Mouse (Mus musculus) brain, embryonic 18.5 days (tissue): ENCODE results near the gene Uhrf1bp1.
A peak's percentile ranks its signal among the peaks of the same experiment; 100 is the strongest.
"Not testable (repeated sequence)": the region's sequence is repeated elsewhere in the genome, so short reads cannot be mapped to it uniquely, and the experiment has no call there.

Experiments used
- DNase-seq: peaks from one replicate; pipeline ENCODE4 v3.0.0-alpha.2; 2012; ENCODE audit warnings: low read depth, low spot score

Gene Uhrf1bp1

GRCm38 (mm10) chr17:27856265-27856797 is at the start of gene Uhrf1bp1:
Gene Uhrf1bp1 (plus strand): TSS chr17:27856441.
- peak; percentile 60 for DNase-seq

GRCm38 (mm10) chr17:27807542-27808078 is 48.6 kb upstream of the Uhrf1bp1 start:
- DNase-seq: no peak

- no peak for DNase-seq
These were observed 45.5 kb upstream of the Uhrf1bp1 start for GRCm38 (mm10) chr17:27810569-27811331.

- no peak for DNase-seq
These were observed 44.3 kb upstream of the Uhrf1bp1 start for GRCm38 (mm10) chr17:27811980-27812379.

- DNase-seq: no peak
These were observed 41.6 kb upstream of the Uhrf1bp1 start for GRCm38 (mm10) chr17:27814606-27815005.

- DNase-seq: no peak
These were observed 37.2 kb upstream of the Uhrf1bp1 start for GRCm38 (mm10) chr17:27819011-27819410.

- DNase-seq: no peak
These were observed 36.7 kb upstream of the Uhrf1bp1 start for GRCm38 (mm10) chr17:27819521-27819970.

- DNase-seq: no peak
These were observed 36.2 kb upstream of the Uhrf1bp1 start for GRCm38 (mm10) chr17:27819971-27820567.

- peak; percentile 96 for DNase-seq
These were observed 35.5 kb upstream of the Uhrf1bp1 start, which contains the start of gene D17Wsu92e for GRCm38 (mm10) chr17:27820568-27821406. Gene D17Wsu92e (minus strand): TSS chr17:27820648.

GRCm38 (mm10) chr17:27821407-27822338 is 34.6 kb upstream of the Uhrf1bp1 start:
- no peak for DNase-seq

GRCm38 (mm10) chr17:27823142-27823905 is 32.9 kb upstream of the Uhrf1bp1 start:
- no peak for DNase-seq

GRCm38 (mm10) chr17:27824941-27825340 is 31.3 kb upstream of the Uhrf1bp1 start:
- DNase-seq: no peak

GRCm38 (mm10) chr17:27825539-27825938 is 30.7 kb upstream of the Uhrf1bp1 start:
- DNase-seq: no peak

GRCm38 (mm10) chr17:27825984-27826905 is 30.0 kb upstream of the Uhrf1bp1 start:
- DNase-seq: no peak

GRCm38 (mm10) chr17:27826908-27827383 is 29.3 kb upstream of the Uhrf1bp1 start:
- DNase-seq: no peak

- no peak for DNase-seq
These were observed 28.7 kb upstream of the Uhrf1bp1 start for GRCm38 (mm10) chr17:27827511-27827910.

GRCm38 (mm10) chr17:27830411-27830810 is 25.8 kb upstream of the Uhrf1bp1 start:
- no peak for DNase-seq

GRCm38 (mm10) chr17:27837850-27838249 is 18.4 kb upstream of the Uhrf1bp1 start, which contains the start of gene Snrpc:
Gene Snrpc (plus strand): TSS chr17:27838150.
- DNase-seq: not testable (repeated sequence)
